ENCODE assay signal across 8 mouse cellular contexts in genomic region chr17:79975997-79976443, GRCm38 (mm10).
DNase-seq lines count a peak whose midpoint lies in the region; ATAC-seq and TF ChIP-seq lines count a peak whose summit lies in the region.

No protein-coding gene starts in this region.

- H3K36me3 ChIP-seq in hindbrain, embryonic 12.5 days, result no peaks in the 10 kb centered on the region

- no peak for TF ChIP-seq CTCF in layer of hippocampus, adult 2 months (conservative IDR thresholded peaks at IDR 0.05)

- H3K9me3 ChIP-seq in hindbrain, embryonic 12.5 days (replicated peaks), result no peaks in the 10 kb centered on the region

- H3K27ac ChIP-seq in layer of hippocampus, adult 2 months, result no peak overlapping the region
- no peak overlapping the region for H3K27ac ChIP-seq in hindbrain, embryonic 12.5 days

- H3K9ac ChIP-seq in hindbrain, embryonic 12.5 days, result no peak overlapping the region

- 24% methylated on average over 11 of the region's 11 CpGs for WGBS in hindbrain, embryonic 12.5 days

- peak overlapping the region; percentile 44 for H3K4me2 ChIP-seq in hindbrain, embryonic 12.5 days (replicated peaks)

- H3K4me3 ChIP-seq in layer of hippocampus, adult 2 months, result peak overlapping the region; percentile 30; the same call in 1 of the 2 replicates
- peak overlapping the region; percentile 16 for H3K4me3 ChIP-seq in hindbrain, embryonic 12.5 days

- peak; percentile 85 for ATAC-seq in hindbrain, embryonic 12.5 days (ENCODE audit: low FRiP score)
- peak; percentile 72 for ATAC-seq in megakaryocyte progenitor cell, adult 5-6 weeks (replicated peaks; ENCODE audit: poor library complexity)

- H3K27me3 ChIP-seq in hindbrain, embryonic 12.5 days, result no peaks in the 10 kb centered on the region

- peaks cover 9% of the 10 kb centered on the region; the same call in 1 of the 2 replicates for H3K4me1 ChIP-seq in hindbrain, embryonic 12.5 days

- DNase-seq in layer of hippocampus, adult 2 months (ENCODE audit: low spot score in 2 of 2), result no peak
- no peak for DNase-seq in layer of hippocampus, postnatal 10 days (ENCODE audit: low spot score in 2 of 2)
- peak; percentile 66 for DNase-seq in brain, adult 2 months (ENCODE audit: low read depth, low spot score)
- peak; percentile 55 for DNase-seq in thymus, postnatal 4 days
- no peak for DNase-seq in kidney, adult 9 months
- DNase-seq in frontal cortex, postnatal 14 days (ENCODE audit: low spot score in 2 of 2), result no peak

Comparison
In these comparisons a context has a peak if more than half of its experiments do, and no peak if none do; other contexts are left out.
1. DNase-seq: peak in brain, adult 2 months (single experiment) and thymus, postnatal 4 days (single experiment); none in layer of hippocampus, adult 2 months (0 of 2), layer of hippocampus, postnatal 10 days (0 of 2), kidney, adult 9 months (single experiment) and frontal cortex, postnatal 14 days (0 of 2).